Mouse (Mus musculus): ENCODE data around the gene Fndc1. TPM values are rescaled to one million over a fixed set of nuclear protein-coding genes. Genes with fewer than 3 reads are reported as not detected.

Fndc1 gene
- 33.5 and 37.0 TPM in 2 replicates for polyA plus RNA-seq (2014; fragmentation: Nextera tagmentation; extraction: Ambion mirVana)

GRCm38 (mm10) chr17:7826819-7827515 is at the start of gene Fndc1:
TSS of gene Fndc1 (minus strand) at chr17:7827302.
- peak; percentile 68 for TF ChIP-seq CTCF (IDR thresholded peaks at IDR 0.05; ENCODE audit: low read depth)
- Histone ChIP-seq H3K36me3 (ENCODE audit: insufficient read depth) (no peaks in the 10 kb centered on the region), H3K27ac (ENCODE audit: low read depth) (no peak within 1 kb of the TSS), H3K4me1 (ENCODE audit: insufficient read depth) (no peaks in the 10 kb centered on the region), H3K9ac (peak within 1 kb of the TSS; percentile 66), H3K9me3 (ENCODE audit: low read depth, low read length) (no peaks in the 10 kb centered on the region), H3K4me3 (ENCODE audit: low read depth, low read length) (peak within 1 kb of the TSS; percentile 54), H3K4me2 (peak within 1 kb of the TSS; percentile 96), H3K27me3 (ENCODE audit: insufficient read depth, low read length) (peaks cover 29% of the 10 kb centered on the region)
- WGBS = 1% methylated on average over 60 of the region's 60 CpGs
- peak; percentile 87 for DNase-seq
- peak; percentile 79 for ATAC-seq (ENCODE audit: insufficient read depth)

GRCm38 (mm10) chr17:7876541-7876940 is 49.4 kb upstream of the Fndc1 start:
- no peak overlapping the region for H3K27ac ChIP-seq (ENCODE audit: low read depth)
- DNase-seq (no peak), ATAC-seq (ENCODE audit: insufficient read depth) (no peak)
- H3K4me2 ChIP-seq = no peak overlapping the region
- no peak overlapping the region for H3K9ac ChIP-seq
- TF ChIP-seq CTCF (IDR thresholded peaks at IDR 0.05; ENCODE audit: low read depth) = no peak
- no peak overlapping the region for H3K4me3 ChIP-seq (ENCODE audit: low read depth, low read length)
- no peaks in the 10 kb centered on the region for H3K36me3 ChIP-seq (ENCODE audit: insufficient read depth)
- 83% methylated on average over 13 of the region's 13 CpGs for WGBS
- H3K27me3 ChIP-seq (ENCODE audit: insufficient read depth, low read length) = no peaks in the 10 kb centered on the region
- no peaks in the 10 kb centered on the region for H3K9me3 ChIP-seq (ENCODE audit: low read depth, low read length)
- 0 out of 2 replicates have a peak, but pooled peaks cover 3% of the 10 kb centered on the region for H3K4me1 ChIP-seq (ENCODE audit: insufficient read depth)

- Histone ChIP-seq H3K9ac (no peak overlapping the region), H3K27ac (ENCODE audit: low read depth) (no peak overlapping the region), H3K4me3 (ENCODE audit: low read depth, low read length) (no peak overlapping the region), H3K36me3 (ENCODE audit: insufficient read depth) (no peaks in the 10 kb centered on the region), H3K4me2 (no peak overlapping the region), H3K9me3 (ENCODE audit: low read depth, low read length) (no peaks in the 10 kb centered on the region), H3K27me3 (ENCODE audit: insufficient read depth, low read length) (no peaks in the 10 kb centered on the region), H3K4me1 (ENCODE audit: insufficient read depth) (0 out of 2 replicates have a peak, but pooled peaks cover 3% of the 10 kb centered on the region)
- WGBS = 44% methylated on average over 11 of the region's 12 CpGs
- ATAC-seq (ENCODE audit: insufficient read depth) (no peak), DNase-seq (peak; percentile 44)
- TF ChIP-seq CTCF (IDR thresholded peaks at IDR 0.05; ENCODE audit: low read depth) = no peak
Measured at GRCm38 (mm10) chr17:7875941-7876461, 48.9 kb upstream of the Fndc1 start.

- H3K4me1 ChIP-seq (ENCODE audit: insufficient read depth) = 0 out of 2 replicates have a peak, but pooled peaks cover 3% of the 10 kb centered on the region
- WGBS = 61% methylated on average over 21 of the region's 21 CpGs
- H3K9ac ChIP-seq = no peak overlapping the region
- no peak overlapping the region for H3K27ac ChIP-seq (ENCODE audit: low read depth)
- ATAC-seq (ENCODE audit: insufficient read depth) = no peak
- H3K36me3 ChIP-seq (ENCODE audit: insufficient read depth) = no peaks in the 10 kb centered on the region
- DNase-seq = no peak
- TF ChIP-seq CTCF (IDR thresholded peaks at IDR 0.05; ENCODE audit: low read depth) = no peak
- H3K27me3 ChIP-seq (ENCODE audit: insufficient read depth, low read length) = no peaks in the 10 kb centered on the region
- no peak overlapping the region for H3K4me3 ChIP-seq (ENCODE audit: low read depth, low read length)
- H3K9me3 ChIP-seq (ENCODE audit: low read depth, low read length) = no peaks in the 10 kb centered on the region
- H3K4me2 ChIP-seq = no peak overlapping the region
Measured at GRCm38 (mm10) chr17:7874776-7875531, 47.9 kb upstream of the Fndc1 start.

GRCm38 (mm10) chr17:7873382-7873781 is 46.3 kb upstream of the Fndc1 start:
- H3K4me2 ChIP-seq = no peak overlapping the region
- H3K9me3 ChIP-seq (ENCODE audit: low read depth, low read length) = no peaks in the 10 kb centered on the region
- no peak overlapping the region for H3K27ac ChIP-seq (ENCODE audit: low read depth)
- 0 out of 2 replicates have a peak, but pooled peaks cover 3% of the 10 kb centered on the region for H3K4me1 ChIP-seq (ENCODE audit: insufficient read depth)
- DNase-seq (peak; percentile 64), ATAC-seq (ENCODE audit: insufficient read depth) (peak; percentile 53)
- 49% methylated on average over 7 of the region's 7 CpGs for WGBS
- H3K4me3 ChIP-seq (ENCODE audit: low read depth, low read length) = no peak overlapping the region
- no peak for TF ChIP-seq CTCF (IDR thresholded peaks at IDR 0.05; ENCODE audit: low read depth)
- no peaks in the 10 kb centered on the region for H3K27me3 ChIP-seq (ENCODE audit: insufficient read depth, low read length)
- no peaks in the 10 kb centered on the region for H3K36me3 ChIP-seq (ENCODE audit: insufficient read depth)
- no peak overlapping the region for H3K9ac ChIP-seq

- ATAC-seq (ENCODE audit: insufficient read depth) = no peak
- WGBS = 72% methylated on average over 10 of the region's 10 CpGs
Measured at GRCm38 (mm10) chr17:7871800-7872199, 44.7 kb upstream of the Fndc1 start.

More at GRCm38 (mm10) chr17:7871800-7872199, 44.7 kb upstream of the Fndc1 start:
- no peak for TF ChIP-seq CTCF (IDR thresholded peaks at IDR 0.05; ENCODE audit: low read depth)
- no peak for DNase-seq
- H3K9me3 ChIP-seq (ENCODE audit: low read depth, low read length) = no peaks in the 10 kb centered on the region
- no peak overlapping the region for H3K27ac ChIP-seq (ENCODE audit: low read depth)
- no peaks in the 10 kb centered on the region for H3K27me3 ChIP-seq (ENCODE audit: insufficient read depth, low read length)
- no peak overlapping the region for H3K4me3 ChIP-seq (ENCODE audit: low read depth, low read length)
- H3K36me3 ChIP-seq (ENCODE audit: insufficient read depth) = no peaks in the 10 kb centered on the region
- H3K4me1 ChIP-seq (ENCODE audit: insufficient read depth) = 0 out of 2 replicates have a peak, but pooled peaks cover 3% of the 10 kb centered on the region
- H3K9ac ChIP-seq = no peak overlapping the region
- H3K4me2 ChIP-seq = no peak overlapping the region

All from lung, embryonic 14.5 days (tissue).